Mouse (Mus musculus) lung, embryonic 14.5 days (tissue): Measurements from ENCODE around the gene Znrf3. TPM values are rescaled to one million over a fixed set of nuclear protein-coding genes. Genes with fewer than 3 reads are reported as not detected.
A peak's percentile ranks its signal among the peaks of the same experiment; 100 is the strongest.

Experiments
- ATAC-seq: fragments of 200-750 bp; cut with Nextera tagmentation; 2 replicates; pipeline ENCODE4 v1.8.0; 2017; ENCODE audit warnings: mild to moderate bottlenecking, moderate TSS enrichment, moderate library complexity; ENCODE audit not compliant: insufficient read depth
- DNase-seq: peaks from one replicate; pipeline ENCODE4 v3.0.0-alpha.2; 2015
- H3K27ac ChIP-seq: fragments of 300-500 bp; sonication (generic); 2 replicates; pipeline ENCODE4 v1.5.1; 2014; ENCODE audit warnings: low read depth, mild to moderate bottlenecking, moderate library complexity
- H3K27me3 ChIP-seq: fragments of 300-500 bp; sonication (generic); 2 replicates; pipeline ENCODE4 v1.6.1; 2014; ENCODE audit warnings: low read length, control low read depth; ENCODE audit not compliant: insufficient read depth
- H3K36me3 ChIP-seq: fragments of 300-500 bp; sonication (generic); 2 replicates; pipeline ENCODE4 v1.6.1; 2014; ENCODE audit warnings: control low read depth; ENCODE audit not compliant: insufficient read depth
- H3K4me1 ChIP-seq: fragments of 300-500 bp; sonication (generic); 2 replicates; pipeline ENCODE4 v1.6.1; 2014; ENCODE audit warnings: antibody characterized with exemption, control low read depth; ENCODE audit not compliant: insufficient read depth
- H3K4me2 ChIP-seq: fragments of 300-500 bp; sonication (generic); 2 replicates; pipeline ENCODE4 v1.6.1; 2014; ENCODE audit warnings: mild to moderate bottlenecking
- H3K4me3 ChIP-seq: fragments of 300-500 bp; sonication (generic); 2 replicates; pipeline ENCODE4 v1.5.1; 2014; ENCODE audit warnings: low read depth, low read length
- H3K9ac ChIP-seq: fragments of 300-500 bp; sonication (generic); 2 replicates; pipeline ENCODE4 v1.6.1; 2014
- H3K9me3 ChIP-seq: fragments of 300-500 bp; sonication (generic); 2 replicates; pipeline ENCODE4 v1.6.1; 2016; ENCODE audit warnings: low read depth, low read length, control low read depth
- CTCF ChIP-seq: IDR thresholded peaks from 2 replicates; pipeline ENCODE4 v1.5.1; 2016; ENCODE audit warnings: antibody characterized with exemption, low read depth
- whole genome bisulfite sequencing: fragments of 180-500 bp; shearing (Covaris S2); extraction: QIAGEN DNeasy Blood & Tissue Kit; methylation state at CpG from one replicate; pipeline ENCODE4 v1.1.7; 2014; 5-methylcytosine and 5-hydroxymethylcytosine counted together
- polyA plus RNA-seq: library from polyadenylated mRNA; unstranded; fragments of >200 nt; fragmentation: Nextera tagmentation; extraction: Ambion mirVana; gene quantifications from 2 replicates; pipeline ENCODE4 v1.2.1, GENCODE M21; 2014

The Znrf3 gene
- polyA plus RNA-seq, 1 experiment from 2014 or later = 16.8 TPM

- H3K4me3 ChIP-seq = no peak overlapping the region
- H3K4me1 ChIP-seq = 0 out of 2 replicates have a peak, but pooled peaks cover 7% of the 10 kb centered on the region
Observed at GRCm38 (mm10) chr11:5258036-5258435, 186.6 kb downstream of the Znrf3 start.

GRCm38 (mm10) chr11:5257151-5257862, 187.3 kb downstream of the Znrf3 start:
- no peak for ATAC-seq
- no peak overlapping the region for H3K9ac ChIP-seq
- H3K27me3 ChIP-seq = no peaks in the 10 kb centered on the region
- TF ChIP-seq CTCF = no peak
- 75% methylated on average over 13 of the region's 13 CpGs for WGBS
- DNase-seq = no peak
- no peak overlapping the region for H3K27ac ChIP-seq
- no peaks in the 10 kb centered on the region for H3K36me3 ChIP-seq
- no peak overlapping the region for H3K4me2 ChIP-seq
- no peaks in the 10 kb centered on the region for H3K9me3 ChIP-seq
- H3K4me3 ChIP-seq = no peak overlapping the region
- H3K4me1 ChIP-seq = 0 out of 2 replicates have a peak, but pooled peaks cover 8% of the 10 kb centered on the region

More at GRCm38 (mm10) chr11:5258036-5258435, 186.6 kb downstream of the Znrf3 start:
- H3K27me3 ChIP-seq = no peaks in the 10 kb centered on the region
- no peaks in the 10 kb centered on the region for H3K9me3 ChIP-seq
- TF ChIP-seq CTCF = no peak
- no peak overlapping the region for H3K27ac ChIP-seq
- no peaks in the 10 kb centered on the region for H3K36me3 ChIP-seq
- whole genome bisulfite sequencing = 94% methylated on average over 6 of the region's 6 CpGs
- no peak overlapping the region for H3K9ac ChIP-seq
- DNase-seq = no peak
- no peak overlapping the region for H3K4me2 ChIP-seq
- ATAC-seq = no peak

GRCm38 (mm10) chr11:5255509-5256014, 189.1 kb downstream of the Znrf3 start:
- no peaks in the 10 kb centered on the region for H3K27me3 ChIP-seq
- no peaks in the 10 kb centered on the region for H3K36me3 ChIP-seq
- no peak overlapping the region for H3K9ac ChIP-seq
- H3K9me3 ChIP-seq = no peaks in the 10 kb centered on the region
- 0 out of 2 replicates have a peak, but pooled peaks cover 10% of the 10 kb centered on the region for H3K4me1 ChIP-seq
- TF ChIP-seq CTCF = no peak
- ATAC-seq (no peak), DNase-seq (peak; percentile 29)
- no peak overlapping the region for H3K4me2 ChIP-seq
- no peak overlapping the region for H3K4me3 ChIP-seq
- H3K27ac ChIP-seq = no peak overlapping the region
- 46% methylated on average over 9 of the region's 9 CpGs for WGBS

- Histone ChIP-seq H3K36me3 (no peaks in the 10 kb centered on the region), H3K27me3 (no peaks in the 10 kb centered on the region), H3K4me3 (no peak overlapping the region), H3K4me2 (no peak overlapping the region), H3K4me1 (0 out of 2 replicates have a peak, but pooled peaks cover 10% of the 10 kb centered on the region), H3K9me3 (no peaks in the 10 kb centered on the region), H3K27ac (no peak overlapping the region), H3K9ac (no peak overlapping the region)
- no peak for TF ChIP-seq CTCF
- 75% methylated on average over 2 of the region's 2 CpGs for WGBS
- DNase-seq (no peak), ATAC-seq (no peak)
Observed at GRCm38 (mm10) chr11:5254016-5254415, 190.6 kb downstream of the Znrf3 start.

GRCm38 (mm10) chr11:5253528-5253927, 191.1 kb downstream of the Znrf3 start:
- H3K9me3 ChIP-seq = no peaks in the 10 kb centered on the region
- H3K4me3 ChIP-seq = no peak overlapping the region
- H3K4me2 ChIP-seq = no peak overlapping the region
- ATAC-seq (no peak), DNase-seq (no peak)
- H3K27ac ChIP-seq = no peak overlapping the region
- TF ChIP-seq CTCF = no peak
- no peaks in the 10 kb centered on the region for H3K36me3 ChIP-seq
- H3K9ac ChIP-seq = no peak overlapping the region
- WGBS = 54% methylated on average over 3 of the region's 3 CpGs
- H3K27me3 ChIP-seq = no peaks in the 10 kb centered on the region
- H3K4me1 ChIP-seq = 0 out of 2 replicates have a peak, but pooled peaks cover 10% of the 10 kb centered on the region

- no peaks in the 10 kb centered on the region for H3K9me3 ChIP-seq
- H3K4me3 ChIP-seq = no peak overlapping the region
- no peak for TF ChIP-seq CTCF
- WGBS = 70% methylated on average over 8 of the region's 8 CpGs
- no peaks in the 10 kb centered on the region for H3K36me3 ChIP-seq
- no peaks in the 10 kb centered on the region for H3K27me3 ChIP-seq
- no peak overlapping the region for H3K27ac ChIP-seq
- H3K4me1 ChIP-seq = 0 out of 2 replicates have a peak, but pooled peaks cover 10% of the 10 kb centered on the region
- peak; percentile 27 for DNase-seq
- no peak overlapping the region for H3K9ac ChIP-seq
- H3K4me2 ChIP-seq = no peak overlapping the region
- ATAC-seq = 0 out of 2 replicates have a peak, but pooled peaks have one; percentile 21
Observed at GRCm38 (mm10) chr11:5252727-5253126, 191.9 kb downstream of the Znrf3 start.

- no peak for ATAC-seq
- Histone ChIP-seq H3K4me1 (0 out of 2 replicates have a peak, but pooled peaks cover 5% of the 10 kb centered on the region), H3K4me3 (no peak overlapping the region), H3K9ac (no peak overlapping the region), H3K27ac (no peak overlapping the region), H3K27me3 (no peaks in the 10 kb centered on the region), H3K4me2 (no peak overlapping the region), H3K9me3 (no peaks in the 10 kb centered on the region), H3K36me3 (no peaks in the 10 kb centered on the region)
- WGBS = 52% methylated on average over 6 of the region's 6 CpGs
- no peak for DNase-seq
- no peak for TF ChIP-seq CTCF
Observed at GRCm38 (mm10) chr11:5251112-5251511, 193.5 kb downstream of the Znrf3 start.
